Mouse (Mus musculus) E14TG2a.4 (cell line): ENCODE data around the gene Pparg.

Source experiments
- H3K27me3 ChIP-seq: 2 replicates; pipeline ENCODE4 v1.6.1; 2014; ENCODE audit warnings: low read length, control low read depth; ENCODE audit not compliant: insufficient read depth
- H3K36me3 ChIP-seq: 2 replicates; pipeline ENCODE4 v1.6.1; 2014; ENCODE audit warnings: low read length, control low read depth; ENCODE audit not compliant: insufficient read depth
- H3K4me1 ChIP-seq: replicated peaks from 2 replicates; pipeline ENCODE4 v1.6.1; 2014; ENCODE audit warnings: low read depth, low read length, control low read depth
- H3K4me3 ChIP-seq: replicated peaks from 2 replicates; pipeline ENCODE4 v1.5.1; 2014; ENCODE audit warnings: mild to moderate bottlenecking, low read length
- H3K9me3 ChIP-seq: 2 replicates; pipeline ENCODE4 v1.6.1; 2014; ENCODE audit warnings: low read length, control low read depth
- CTCF ChIP-seq: conservative IDR thresholded peaks from 2 replicates; pipeline ENCODE4 v1.5.1; 2014; ENCODE audit warnings: low read length
- NANOG ChIP-seq: IDR thresholded peaks from 2 replicates; pipeline ENCODE4 v1.6.1; 2014; ENCODE audit warnings: borderline replicate concordance, low read length, mixed read lengths
- POU5F1 ChIP-seq: IDR thresholded peaks from 2 replicates; pipeline ENCODE4 v1.6.1; 2014; ENCODE audit warnings: low read length, borderline replicate concordance

Pparg gene

GRCm38 (mm10) chr6:115343570-115343969 is 17.2 kb upstream of the Pparg start:
- H3K4me3 ChIP-seq = no peak overlapping the region
- no peaks in the 10 kb centered on the region for H3K36me3 ChIP-seq
- H3K9me3 ChIP-seq = no peaks in the 10 kb centered on the region
- H3K4me1 ChIP-seq = peaks cover 6% of the 10 kb centered on the region
- H3K27me3 ChIP-seq = 0 out of 2 replicates have a peak, but pooled peaks cover 2% of the 10 kb centered on the region
- TF ChIP-seq NANOG = no peak
- no peak for TF ChIP-seq CTCF
- TF ChIP-seq POU5F1 = no peak

GRCm38 (mm10) chr6:115344101-115344500 is 16.6 kb upstream of the Pparg start:
- Histone ChIP-seq H3K27me3 (0 out of 2 replicates have a peak, but pooled peaks cover 2% of the 10 kb centered on the region), H3K4me3 (no peak overlapping the region), H3K4me1 (peaks cover 6% of the 10 kb centered on the region), H3K9me3 (no peaks in the 10 kb centered on the region), H3K36me3 (no peaks in the 10 kb centered on the region)
- TF ChIP-seq CTCF (no peak), POU5F1 (no peak), NANOG (no peak)

- Histone ChIP-seq H3K4me3 (no peak overlapping the region), H3K4me1 (peaks cover 6% of the 10 kb centered on the region), H3K27me3 (0 out of 2 replicates have a peak, but pooled peaks cover 2% of the 10 kb centered on the region), H3K9me3 (no peaks in the 10 kb centered on the region), H3K36me3 (no peaks in the 10 kb centered on the region)
- TF ChIP-seq POU5F1 = no peak
- no peak for TF ChIP-seq NANOG
- no peak for TF ChIP-seq CTCF
Measured at GRCm38 (mm10) chr6:115344513-115344912, 16.2 kb upstream of the Pparg start.

- Histone ChIP-seq H3K9me3 (no peaks in the 10 kb centered on the region), H3K36me3 (no peaks in the 10 kb centered on the region), H3K4me1 (peaks cover 6% of the 10 kb centered on the region), H3K4me3 (no peak overlapping the region), H3K27me3 (0 out of 2 replicates have a peak, but pooled peaks cover 2% of the 10 kb centered on the region)
- no peak for TF ChIP-seq CTCF
Measured at GRCm38 (mm10) chr6:115345013-115345412, 15.7 kb upstream of the Pparg start.

GRCm38 (mm10) chr6:115349641-115350464 is 10.9 kb upstream of the Pparg start:
- Histone ChIP-seq H3K4me1 (peaks cover 5% of the 10 kb centered on the region), H3K27me3 (no peaks in the 10 kb centered on the region), H3K4me3 (no peak overlapping the region), H3K36me3 (no peaks in the 10 kb centered on the region), H3K9me3 (no peaks in the 10 kb centered on the region)
- no peak for TF ChIP-seq NANOG
- TF ChIP-seq POU5F1 = no peak
- TF ChIP-seq CTCF = no peak

GRCm38 (mm10) chr6:115361606-115362462 is 1.1 kb downstream of the Pparg start:
- no peak for TF ChIP-seq NANOG
- no peak for TF ChIP-seq CTCF
- H3K36me3 ChIP-seq = no peaks in the 10 kb centered on the region
- H3K4me3 ChIP-seq = peak overlapping the region; percentile 77
- H3K9me3 ChIP-seq = peaks cover 7% of the 10 kb centered on the region
- peaks cover 40% of the 10 kb centered on the region for H3K27me3 ChIP-seq
- peaks cover 14% of the 10 kb centered on the region for H3K4me1 ChIP-seq

- H3K27me3 ChIP-seq = peaks cover 16% of the 10 kb centered on the region
- H3K4me1 ChIP-seq = peaks cover 4% of the 10 kb centered on the region
- H3K9me3 ChIP-seq = no peaks in the 10 kb centered on the region
- TF ChIP-seq POU5F1 (no peak), CTCF (no peak), NANOG (no peak)
- no peak overlapping the region for H3K4me3 ChIP-seq
- no peaks in the 10 kb centered on the region for H3K36me3 ChIP-seq
Measured at GRCm38 (mm10) chr6:115366869-115367610, 6.3 kb downstream of the Pparg start.
